Mouse (Mus musculus) layer of hippocampus, adult 6 months (tissue): Measurements from ENCODE around the gene Scgb1b10. TPM values are rescaled to one million over a fixed set of nuclear protein-coding genes. Genes with fewer than 3 reads are reported as not detected.

ENCODE experiments used
- long read RNA-seq, 2 experiments: library from polyadenylated mRNA; unstranded; transcript quantifications; one replicate each; pipeline ENCODE4 v2.0.0; 2019 to 2020
- polyA plus RNA-seq: library from polyadenylated mRNA; unstranded; fragments of <200 nt; fragmentation: Nextera tagmentation; gene quantifications from 2 replicates; pipeline ENCODE4 v1.2.3, GENCODE M21; 2021

Gene Scgb1b10
- not detected in 2 replicates for polyA plus RNA-seq
- long read RNA-seq, experiment 1 = 0 reads
- long read RNA-seq, experiment 2 = 0 reads

DNA sequence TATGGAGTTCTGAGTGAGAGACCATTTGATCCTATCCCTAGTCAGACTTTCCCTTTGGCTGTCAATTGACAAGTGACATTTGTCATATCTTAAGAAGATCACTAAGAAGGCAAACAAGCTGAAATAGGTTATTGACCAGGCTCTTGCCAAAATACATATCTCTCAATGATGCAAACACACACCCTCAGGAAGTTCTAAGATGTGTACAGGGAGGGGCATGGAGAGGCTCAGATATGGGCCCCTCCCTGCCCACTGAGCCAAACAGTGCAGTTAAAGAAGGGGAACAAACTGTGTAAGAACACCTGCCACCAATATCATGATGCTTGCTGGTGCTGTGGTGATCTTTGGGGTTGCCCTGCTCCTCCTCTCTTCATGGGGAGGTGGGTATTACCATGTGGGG lies at the start of gene Scgb1b10:
Scgb1b10 (plus strand) TSS at position 301 of the 400 bp plus-strand sequence.

Other genes with a start within 250 kb of the Scgb1b10 start
- gene Scgb2b11, start 110.3 kb downstream of the Scgb1b10 start, polyA plus RNA-seq = not detected in 2 replicates
- not detected in 2 replicates for gene Scgb1b11, start 122.0 kb downstream of the Scgb1b10 start, polyA plus RNA-seq
- gene Scgb2b12, start 226.4 kb downstream of the Scgb1b10 start, polyA plus RNA-seq = not detected in 2 replicates
- gene Scgb1b12, start 233.3 kb downstream of the Scgb1b10 start, polyA plus RNA-seq = not detected in 2 replicates